Mouse (Mus musculus): Measurements from ENCODE around the gene C77080. TPM values are rescaled to one million over a fixed set of nuclear protein-coding genes. Genes with fewer than 3 reads are reported as not detected.

Gene C77080
- total RNA-seq, 2 experiments from 2014 or later, result 6.4 to 7.5 TPM

DNA sequence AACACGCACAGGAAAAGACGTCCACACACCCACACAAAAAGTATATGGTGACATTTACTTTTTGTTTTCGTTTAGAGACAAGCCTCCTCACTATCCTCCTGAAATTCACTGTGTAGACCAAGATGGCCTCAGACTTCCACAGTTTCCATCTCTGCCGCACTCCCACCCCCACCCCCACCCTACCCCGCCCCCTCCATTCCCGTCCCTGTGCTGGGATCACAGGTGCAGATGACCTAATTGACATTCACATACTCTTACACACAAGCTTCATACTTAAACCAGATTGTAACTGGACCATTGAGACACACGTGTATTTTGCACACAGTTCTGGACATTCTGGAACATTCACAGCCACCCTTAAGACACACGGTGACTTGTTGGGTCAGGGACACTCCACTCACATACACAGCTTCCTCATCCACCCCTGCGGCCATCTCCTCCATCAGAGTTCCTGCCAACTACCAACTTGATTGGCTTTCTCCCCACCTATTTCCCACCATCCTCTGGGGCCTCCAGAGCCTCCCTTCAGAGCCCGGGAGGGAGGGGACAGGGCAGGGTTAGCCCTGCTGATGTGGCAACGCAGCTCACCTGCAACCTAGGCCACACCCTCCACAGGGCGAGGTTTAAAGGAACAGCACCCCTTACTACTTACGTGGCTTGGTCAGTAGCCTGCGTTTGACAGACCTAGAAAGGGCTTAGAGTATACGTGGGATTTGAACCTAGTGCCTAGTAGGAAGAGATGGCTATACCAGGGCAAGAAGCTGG, 11.0 kb upstream of the C77080 start:
- DNase-seq (ENCODE audit: low spot score in 2 of 2), result no peak

GRCm38 (mm10) chr4:129268698-129269097, 7.5 kb upstream of the C77080 start:
- DNase-seq (ENCODE audit: low spot score in 2 of 2), result no peak

DNA sequence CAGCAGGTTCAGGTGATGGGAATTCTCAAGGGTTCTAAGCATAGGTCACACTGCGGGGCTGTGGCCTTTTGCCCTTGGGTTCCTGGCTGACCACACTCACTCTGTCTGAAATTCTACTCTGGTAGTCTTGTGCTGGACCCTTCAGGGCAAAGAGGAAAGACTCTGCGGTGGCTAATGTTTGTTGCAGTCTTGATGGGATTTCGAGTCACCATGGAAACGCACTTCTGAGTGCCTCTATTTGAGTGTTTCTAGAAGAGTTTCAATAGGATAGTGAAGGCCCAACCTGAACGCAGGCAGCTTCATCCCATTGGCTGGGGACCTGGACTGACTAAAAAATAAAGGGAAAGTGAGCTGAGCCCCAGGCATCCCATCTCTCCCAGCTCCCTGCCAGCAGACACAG, 5.6 kb upstream of the C77080 start:
- no peak for DNase-seq (ENCODE audit: low spot score in 2 of 2)

DNA sequence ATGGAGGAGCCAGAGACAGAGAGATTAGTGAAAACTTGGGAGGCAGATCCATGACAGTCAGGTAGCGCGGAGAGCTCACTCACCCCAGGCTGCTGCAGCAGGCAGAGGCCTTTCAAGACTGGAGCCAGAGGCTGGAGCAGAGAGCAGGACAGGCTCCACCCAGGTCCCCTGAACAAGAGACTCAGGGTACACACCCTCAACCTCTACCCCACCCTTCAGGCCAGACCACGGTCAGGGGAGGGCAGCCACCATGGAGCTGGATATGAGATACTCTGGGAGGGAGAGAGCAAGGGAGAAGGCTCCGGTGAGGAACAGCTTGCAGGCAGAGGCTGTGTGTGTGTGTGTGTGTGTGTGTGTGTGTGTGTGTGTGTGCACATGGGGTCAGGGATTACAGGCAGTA, 5.0 kb upstream of the C77080 start:
- DNase-seq (ENCODE audit: low spot score in 2 of 2), result no peak

DNA sequence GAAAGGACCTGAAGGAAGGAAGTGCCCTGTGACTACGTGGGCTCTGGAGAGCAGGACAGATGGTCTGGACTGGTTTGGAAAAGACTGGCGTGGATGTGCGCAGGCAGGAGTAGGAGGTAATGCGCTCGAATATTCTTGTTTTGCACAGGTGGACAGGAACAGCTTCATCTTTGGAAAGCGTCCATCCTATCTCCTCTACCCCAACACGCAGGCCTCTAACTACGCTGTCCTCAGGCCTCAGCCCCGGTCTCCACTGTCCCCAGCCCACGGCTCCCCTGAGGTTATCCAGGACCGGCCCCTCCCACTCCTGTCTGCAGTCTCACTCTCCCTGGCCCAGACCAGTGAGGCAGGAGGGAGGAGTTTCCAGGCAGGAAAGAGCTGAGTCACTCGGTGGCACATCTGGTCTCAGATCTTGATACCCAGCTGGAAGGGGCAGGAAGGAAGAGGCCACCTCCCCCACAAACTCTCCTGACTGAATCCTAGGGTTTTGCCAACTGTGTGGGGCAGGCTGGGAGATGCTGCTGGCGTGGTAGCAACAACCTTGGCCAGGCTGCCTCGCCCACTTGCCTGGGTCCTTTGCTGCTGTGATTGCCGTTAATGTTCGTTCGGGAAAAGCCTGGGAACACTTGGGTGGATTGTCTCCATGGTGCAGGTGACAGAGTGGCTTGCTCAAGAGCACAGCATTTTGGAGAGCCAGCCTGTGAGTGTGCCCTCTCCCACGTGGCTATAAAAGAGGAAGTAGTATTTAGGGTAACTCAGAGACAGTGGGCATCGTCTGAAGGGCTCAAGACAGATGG, 2.2 kb upstream of the C77080 start:
- peak in 1 of 2 experiments; percentile 25 for DNase-seq (ENCODE audit: low spot score in 2 of 2)

DNA sequence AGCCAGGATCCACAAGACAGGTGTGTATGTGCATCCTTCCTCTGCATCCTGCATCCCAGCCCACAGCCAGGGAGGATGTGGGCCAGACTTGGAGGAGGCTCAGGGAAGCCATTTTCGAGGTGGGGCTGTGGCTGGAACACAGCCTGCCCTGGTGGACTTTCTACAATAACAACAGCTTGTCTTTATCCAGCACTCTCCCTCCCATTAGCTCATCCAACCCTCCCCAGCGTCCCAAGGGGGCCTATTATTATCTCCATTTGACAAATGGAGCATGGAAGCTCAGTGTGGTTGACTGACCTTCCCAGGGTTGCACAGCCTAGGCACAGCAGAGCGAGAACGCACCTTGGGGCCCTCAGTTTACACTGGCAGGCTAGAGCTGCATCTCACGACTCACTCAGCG, 526 bp downstream of the C77080 start:
- no peak for DNase-seq (ENCODE audit: low spot score in 2 of 2)

DNA sequence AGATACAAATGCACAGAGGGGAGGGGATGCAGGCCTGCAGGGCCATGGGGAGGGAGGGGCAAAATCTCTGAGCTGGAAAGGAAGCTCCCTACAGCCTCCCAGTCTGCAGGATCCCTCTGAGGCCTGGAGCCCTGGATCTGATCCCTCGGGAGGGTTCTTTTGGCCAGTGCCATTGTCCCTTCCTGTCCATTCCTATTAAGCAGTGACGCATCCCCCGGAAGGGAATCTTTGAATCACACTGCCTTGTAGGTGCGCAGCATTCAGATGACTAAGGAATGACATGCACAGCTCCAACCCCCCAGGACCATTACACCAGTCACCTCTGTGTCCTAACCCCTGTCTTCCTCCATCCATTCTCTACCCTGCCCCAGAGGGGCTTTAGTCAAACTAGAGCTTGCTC, 2.1 kb downstream of the C77080 start:
- no peak for DNase-seq (ENCODE audit: low spot score in 2 of 2)

DNA sequence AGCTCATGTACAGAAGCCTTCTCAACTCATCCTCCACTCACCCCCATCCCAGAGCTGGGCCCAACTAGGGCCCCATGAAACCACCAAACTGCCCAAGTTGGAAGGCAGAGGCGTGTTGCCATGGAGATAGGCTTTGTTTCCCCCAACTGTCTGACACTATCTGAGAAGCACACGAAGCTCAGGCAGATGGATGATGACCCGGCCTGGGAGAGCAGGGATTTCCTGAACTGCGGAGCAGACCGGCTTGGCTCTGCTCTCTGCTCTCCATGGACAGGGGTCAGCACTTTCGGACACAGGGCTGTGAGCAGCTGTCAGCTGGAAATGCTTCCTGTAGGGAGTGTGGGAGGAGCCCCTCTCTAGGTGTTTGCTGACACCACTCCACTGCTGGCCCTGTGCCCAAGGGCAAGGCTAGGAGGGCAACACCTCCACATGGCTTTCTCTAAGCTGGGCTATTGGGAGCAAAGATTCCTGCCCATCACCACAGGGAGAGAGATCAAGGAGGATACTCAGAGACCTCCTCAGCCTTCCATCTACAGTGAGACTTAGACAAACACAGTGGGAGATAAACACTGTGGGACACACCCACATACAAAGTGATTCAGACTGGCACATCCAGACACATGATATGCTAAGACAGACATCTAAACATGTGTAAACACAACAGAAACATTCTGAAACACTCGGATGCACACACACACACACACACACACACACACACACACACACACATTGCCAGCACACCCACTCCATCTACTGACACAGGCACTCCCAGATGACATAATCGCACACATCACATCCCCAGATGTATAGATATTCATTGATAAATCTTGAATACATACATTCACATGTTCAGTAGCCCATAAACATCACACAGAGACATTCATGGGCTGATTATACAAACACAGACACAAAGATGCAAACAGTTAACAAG, 4.5 kb downstream of the C77080 start:
- DNase-seq (ENCODE audit: low spot score in 2 of 2), result no peak

DNA sequence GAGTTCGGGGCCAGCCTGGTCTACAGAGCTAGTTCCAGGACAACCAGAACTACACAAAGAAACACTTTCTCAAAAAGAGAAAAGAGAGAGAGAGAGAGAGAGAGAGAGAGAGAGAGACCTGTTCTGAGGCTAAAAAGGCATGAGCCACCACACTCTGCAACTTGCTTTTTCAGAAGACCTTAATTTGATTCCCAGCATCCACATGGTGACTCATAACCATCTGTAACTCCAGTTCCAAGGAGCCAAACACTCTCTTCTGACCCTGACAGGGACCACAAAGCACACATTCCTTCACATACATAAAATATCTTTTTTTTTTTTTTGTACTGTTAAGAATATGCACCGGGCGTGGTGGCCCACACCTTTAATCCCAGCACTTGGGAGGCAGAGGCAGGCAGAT, 6.6 kb downstream of the C77080 start:
- DNase-seq (ENCODE audit: low spot score in 2 of 2), result no peak

DNA sequence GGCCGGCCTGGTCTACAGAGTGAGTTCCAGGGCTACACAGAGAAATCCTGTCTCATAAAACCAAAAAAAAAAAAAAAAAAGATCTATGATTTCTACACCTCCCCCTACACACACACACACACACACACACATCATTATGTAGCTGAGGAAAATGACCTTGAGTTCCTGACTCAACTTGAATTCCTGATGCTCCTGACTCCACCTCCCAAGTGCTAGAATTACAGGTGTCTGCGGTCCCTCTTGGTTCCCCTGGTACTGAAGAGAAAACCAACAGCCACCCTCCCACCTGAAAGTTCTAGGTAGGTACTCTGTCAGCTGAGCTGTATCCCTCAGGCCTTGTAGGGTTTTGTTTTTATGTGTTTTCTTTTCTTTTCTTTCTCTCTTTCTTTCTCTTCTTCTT, 8.7 kb downstream of the C77080 start:
- no peak for DNase-seq (ENCODE audit: low spot score in 2 of 2)

- no peak for DNase-seq (ENCODE audit: low spot score in 2 of 2)
These were observed 9.6 kb downstream of the C77080 start for GRCm38 (mm10) chr4:129251482-129252125.

DNA sequence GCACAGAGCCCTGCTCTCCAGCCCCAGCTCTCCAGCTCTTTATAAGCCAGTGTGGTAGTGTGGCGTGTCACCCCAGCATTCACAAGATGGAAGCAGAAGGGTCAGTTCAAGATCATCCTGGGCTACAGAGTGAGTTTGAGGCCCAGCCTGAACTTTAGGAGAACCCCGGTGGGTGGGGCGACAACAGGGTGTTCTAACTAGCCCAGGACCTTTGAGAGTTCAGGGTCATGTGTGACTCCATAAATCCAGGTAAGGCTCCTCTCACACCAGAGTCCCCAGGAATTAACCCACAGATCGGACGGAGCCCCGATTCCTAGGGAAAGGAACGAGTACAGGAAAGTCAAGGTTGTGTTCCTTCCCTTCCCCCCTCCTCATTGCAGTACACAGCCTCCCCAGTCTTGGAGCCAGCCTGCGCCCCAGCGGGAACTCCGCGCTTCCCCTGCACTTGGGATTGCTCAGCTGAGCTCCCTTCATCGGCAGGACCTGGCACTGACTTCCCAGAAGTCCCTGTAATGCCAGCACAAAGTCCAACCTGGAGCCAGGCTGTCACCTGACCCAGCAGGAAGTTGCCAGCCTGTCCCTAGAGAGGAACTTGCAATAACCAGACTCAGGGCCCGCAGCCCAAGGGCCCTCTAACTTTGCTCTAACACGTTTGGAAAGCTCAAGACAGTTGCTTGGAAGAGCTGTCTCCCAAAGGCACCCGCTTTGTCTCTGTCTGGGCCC, 10.3 kb downstream of the C77080 start:
- DNase-seq (ENCODE audit: low spot score in 2 of 2), result no peak

DNA sequence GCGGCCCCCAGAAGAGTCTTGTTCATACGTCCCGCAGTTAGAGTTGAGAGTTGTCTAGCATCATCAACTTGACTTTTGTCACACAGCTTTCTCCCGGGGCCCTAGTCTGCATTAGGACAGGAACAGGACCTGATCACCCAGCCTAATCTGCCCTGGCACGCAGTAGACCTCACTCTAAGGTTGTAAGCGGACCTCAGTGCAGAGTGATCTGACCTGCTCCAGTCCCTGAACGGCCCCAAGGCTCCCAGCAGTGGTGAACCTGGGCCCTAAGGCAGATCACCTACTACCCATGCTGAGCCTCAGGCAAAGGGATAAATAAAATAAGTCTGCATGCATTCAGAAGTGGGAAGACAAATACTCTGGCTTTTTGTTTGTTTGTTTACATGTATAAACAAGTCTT, 11.9 kb downstream of the C77080 start:
- no peak for DNase-seq (ENCODE audit: low spot score in 2 of 2)

- no peak for DNase-seq (ENCODE audit: low spot score in 2 of 2)
These were observed 12.9 kb downstream of the C77080 start for GRCm38 (mm10) chr4:129248243-129248767.

DNA sequence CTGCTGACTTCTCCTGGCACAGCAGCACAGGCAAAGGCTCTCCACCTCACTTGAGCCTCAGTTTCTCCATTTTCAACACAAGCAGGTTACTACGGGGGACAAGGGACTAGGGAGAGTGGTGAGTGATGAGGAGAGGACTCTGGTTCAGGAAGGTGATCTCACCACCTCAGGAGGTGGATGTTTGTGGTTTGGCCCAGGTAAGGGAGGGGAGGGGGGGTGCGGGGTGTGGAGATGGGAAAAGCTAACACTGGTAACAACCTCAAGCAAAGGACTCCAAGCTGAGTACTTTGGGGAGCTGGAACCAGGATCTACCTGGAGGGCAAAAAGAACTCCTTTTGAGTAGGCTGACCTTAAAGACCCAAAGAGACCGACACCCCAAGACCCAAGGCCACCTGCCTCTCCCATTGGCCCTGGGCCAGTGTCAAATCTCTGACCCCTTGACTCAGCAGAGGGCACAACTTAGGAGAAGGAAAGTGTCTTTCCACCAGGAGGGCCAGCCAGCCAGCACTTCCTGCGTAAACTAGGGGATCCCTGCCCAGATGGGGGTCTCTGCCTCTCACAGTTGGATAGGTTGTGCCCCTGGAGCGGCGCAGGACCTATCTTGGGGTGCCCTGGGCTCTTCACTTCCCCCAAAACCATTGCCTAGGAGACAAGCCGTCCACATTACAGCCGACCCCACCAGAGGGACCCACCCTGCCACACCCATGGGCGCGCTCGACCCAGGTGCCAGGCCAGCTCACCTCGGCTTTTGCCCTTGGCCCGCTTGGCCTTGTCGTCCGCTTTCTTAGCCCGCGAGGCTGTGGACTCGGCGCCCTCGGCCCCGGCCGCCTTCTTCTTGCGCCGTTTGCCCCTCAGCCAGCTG, 13.6 kb downstream of the C77080 start:
- no peak for DNase-seq (ENCODE audit: low spot score in 2 of 2)

DNA sequence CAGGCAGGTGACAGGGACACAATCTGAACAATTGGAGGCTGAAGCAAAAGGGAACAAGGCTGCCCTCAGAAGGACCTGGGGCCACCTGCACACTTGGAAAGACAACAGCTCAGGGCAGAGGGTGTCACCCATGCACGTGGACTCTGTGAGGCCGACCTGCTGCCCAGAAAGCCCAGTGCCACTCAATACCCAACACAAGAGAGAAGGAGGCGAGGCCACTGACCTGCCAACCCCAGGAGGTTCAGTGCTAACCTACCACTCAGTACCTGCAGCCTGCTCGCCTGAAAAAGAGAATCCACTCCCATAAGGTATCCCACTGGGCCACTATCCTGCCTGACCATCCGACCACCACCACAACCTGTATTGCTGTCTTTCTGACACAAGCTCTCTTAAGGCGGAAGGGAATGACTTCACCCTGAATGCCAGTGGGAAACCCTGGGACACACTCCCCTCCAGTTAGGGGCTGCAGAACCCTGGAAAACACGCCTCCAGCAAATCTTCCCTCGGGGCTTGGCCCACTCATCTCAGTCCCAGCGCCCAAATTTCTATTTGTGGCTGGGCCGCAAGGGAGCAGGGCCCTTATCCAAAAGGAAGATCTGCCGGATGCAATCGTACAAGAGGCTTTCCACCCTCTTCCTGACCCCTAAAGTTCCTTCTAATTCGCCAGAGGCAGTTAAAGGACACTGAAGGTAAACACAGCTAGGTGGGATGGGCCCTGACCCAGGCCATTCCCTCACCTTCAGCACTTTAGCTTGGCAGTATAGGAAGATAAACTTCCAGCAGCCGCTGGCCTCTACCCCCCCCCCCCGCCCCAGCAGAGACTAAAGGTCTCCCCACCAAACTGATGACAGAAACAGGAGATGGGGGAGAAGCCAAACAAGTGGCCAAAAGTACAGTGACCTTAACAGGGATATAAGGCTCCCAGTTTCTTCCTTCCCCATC, 14.6 kb downstream of the C77080 start:
- DNase-seq (ENCODE audit: low spot score in 2 of 2), result no peak

DNA sequence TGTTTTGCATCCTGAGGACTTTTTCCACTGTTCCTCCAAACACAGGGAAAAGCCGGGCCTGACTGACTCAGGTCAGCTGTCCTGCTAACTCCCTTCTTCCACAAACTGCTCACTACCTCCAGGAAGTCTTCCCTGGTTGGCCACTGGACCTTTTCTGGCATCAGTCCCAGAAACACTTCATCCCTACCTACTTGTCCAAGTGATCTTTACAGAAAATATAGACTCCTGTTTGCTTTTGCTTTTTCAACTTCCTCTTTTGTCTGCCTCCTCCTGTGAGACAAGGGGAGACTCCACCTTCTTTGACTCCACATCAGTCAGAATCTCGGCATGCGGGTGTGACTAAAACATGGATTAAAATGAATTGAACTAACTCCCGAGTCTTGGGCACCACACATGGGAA, 16.4 kb downstream of the C77080 start:
- no peak for DNase-seq (ENCODE audit: low spot score in 2 of 2)

DNA sequence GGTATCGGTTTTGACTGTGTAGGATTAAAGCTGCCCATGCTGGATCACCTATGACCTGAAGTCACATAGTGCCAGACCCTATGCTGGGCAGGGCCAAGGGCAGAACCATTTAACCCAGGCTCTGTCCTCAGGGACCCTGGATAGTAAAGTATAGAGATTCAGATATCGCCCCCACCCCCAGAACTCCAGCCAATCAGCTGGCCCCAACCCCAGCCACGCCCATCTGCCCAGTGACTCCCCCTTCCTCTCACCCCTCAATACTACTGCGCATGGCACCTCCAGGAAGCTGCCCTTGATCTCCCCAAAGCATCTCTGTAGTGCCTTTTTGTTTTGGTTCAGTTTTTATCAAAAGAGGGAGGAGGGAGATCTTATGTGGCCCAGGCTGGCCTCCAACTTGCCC, 18.4 kb downstream of the C77080 start:
- DNase-seq (ENCODE audit: low spot score in 2 of 2), result no peak

Measured in layer of hippocampus, adult 18-20 months (tissue).